Mouse (Mus musculus): ENCODE results near the gene Ahnak2.

The Ahnak2 gene

DNA sequence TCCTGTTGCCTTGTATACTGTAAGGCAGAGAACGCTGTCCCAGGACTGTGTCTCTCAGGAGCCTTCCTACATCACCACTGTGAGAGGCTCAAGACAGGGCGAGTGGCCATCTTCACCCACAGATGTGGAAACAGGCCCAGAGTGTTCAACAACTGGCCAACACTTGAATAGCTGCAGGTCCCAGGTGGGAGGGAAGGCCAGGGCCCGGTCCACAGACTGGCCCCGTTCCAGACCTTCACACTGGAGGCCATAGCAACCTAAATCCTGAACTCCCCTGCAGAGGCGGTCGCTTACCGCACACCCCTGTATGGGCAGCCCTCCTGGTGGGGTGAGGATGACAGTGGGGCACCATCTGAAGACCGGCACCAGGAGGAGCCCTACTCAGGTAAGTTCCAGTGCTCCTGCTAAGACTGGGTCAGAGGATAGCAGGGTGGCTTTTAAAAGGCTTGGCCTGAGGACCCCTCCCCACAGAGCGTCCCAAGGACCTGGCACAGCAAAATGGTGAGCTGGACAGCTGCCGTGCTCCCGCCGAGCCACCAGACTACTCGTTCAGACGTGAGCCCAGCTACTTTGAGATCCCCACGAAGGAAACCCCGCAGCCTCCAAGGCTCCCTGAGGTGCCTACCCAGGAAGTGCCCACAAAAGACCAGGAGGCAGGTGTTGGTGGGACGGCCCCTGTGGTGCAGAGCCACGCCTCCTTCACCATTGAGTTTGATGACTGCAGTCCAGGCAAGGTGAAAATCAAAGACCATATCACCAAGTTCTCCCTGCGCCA, 67.4 kb downstream of the Ahnak2 start:
- no peak for DNase-seq (ENCODE audit: low read depth, low spot score)

DNA sequence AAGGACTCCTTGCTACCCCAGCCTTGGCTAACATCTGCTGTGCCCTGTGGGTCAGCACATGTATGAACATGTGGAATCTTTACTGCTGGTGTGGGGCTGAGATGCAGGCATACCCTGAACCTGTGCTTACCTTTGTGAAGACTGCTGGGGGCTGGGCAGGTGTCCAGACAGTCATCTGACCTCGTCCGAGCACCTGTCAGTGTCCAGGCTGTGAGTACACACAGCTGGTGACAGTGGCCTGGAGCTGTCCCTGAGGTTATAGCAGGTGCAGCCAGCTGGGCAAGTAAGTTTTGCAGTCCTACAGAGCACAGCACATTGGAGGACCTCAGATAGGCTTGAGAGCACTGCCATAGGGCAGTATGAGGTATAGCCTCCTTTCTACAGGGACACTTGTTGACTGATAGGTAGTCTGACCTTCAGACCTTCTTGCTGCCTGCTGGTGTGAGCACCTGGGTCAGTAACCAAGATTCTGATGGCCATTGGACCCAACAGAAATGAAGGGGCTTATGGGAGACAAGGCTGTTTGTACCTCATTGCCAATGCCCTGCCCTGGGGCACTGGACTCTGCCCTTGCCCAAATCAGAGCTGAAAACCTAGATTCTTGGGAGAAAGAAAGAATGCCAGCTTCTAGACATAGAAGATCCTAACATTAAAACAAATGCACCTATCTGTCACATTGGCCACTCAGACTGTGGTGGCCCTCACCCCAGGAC, 68.2 kb downstream of the Ahnak2 start:
- no peak for DNase-seq (ENCODE audit: low read depth, low spot score)

DNA sequence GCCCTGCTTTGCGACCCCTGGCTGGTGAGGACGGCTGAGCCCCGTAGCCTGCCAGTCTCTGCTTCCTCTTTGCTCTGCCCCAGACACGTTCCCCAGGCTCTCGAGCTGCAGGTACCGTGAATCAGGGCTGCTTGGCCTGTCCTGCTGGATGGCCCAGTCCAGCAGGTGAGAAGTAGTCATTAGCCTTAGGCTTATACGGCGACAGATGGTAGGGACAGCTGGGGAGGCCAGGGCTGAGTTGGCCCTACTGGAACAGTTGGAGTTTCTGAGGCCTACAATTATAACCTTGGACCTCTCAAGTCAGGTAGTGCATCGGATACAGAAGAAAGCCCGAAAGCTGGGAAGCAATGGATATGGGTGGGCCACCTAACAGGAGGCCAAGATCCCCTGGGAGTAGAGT, 69.9 kb downstream of the Ahnak2 start:
- DNase-seq (ENCODE audit: low read depth, low spot score): no peak

DNA sequence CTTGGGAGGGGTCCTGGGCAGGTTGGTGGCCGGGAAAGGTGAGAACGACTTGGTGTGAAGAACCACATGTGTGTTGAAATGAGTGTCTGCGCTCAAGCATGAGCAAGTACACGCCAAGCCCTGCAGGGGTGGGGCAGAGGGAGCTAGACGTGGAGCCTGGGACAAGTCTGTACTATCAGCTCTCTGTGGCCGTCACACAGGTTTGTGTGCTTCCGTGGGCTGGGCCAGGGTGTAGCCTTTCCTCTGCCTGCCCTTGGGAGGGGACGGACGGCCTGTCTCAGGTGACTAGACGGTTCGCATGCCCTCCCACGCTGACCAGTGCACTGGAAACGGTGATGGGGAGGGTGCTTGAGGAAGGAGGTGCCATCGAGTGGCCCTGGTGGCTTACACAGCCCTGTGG, 71.6 kb downstream of the Ahnak2 start:
- no peak for DNase-seq (ENCODE audit: low read depth, low spot score)

DNA sequence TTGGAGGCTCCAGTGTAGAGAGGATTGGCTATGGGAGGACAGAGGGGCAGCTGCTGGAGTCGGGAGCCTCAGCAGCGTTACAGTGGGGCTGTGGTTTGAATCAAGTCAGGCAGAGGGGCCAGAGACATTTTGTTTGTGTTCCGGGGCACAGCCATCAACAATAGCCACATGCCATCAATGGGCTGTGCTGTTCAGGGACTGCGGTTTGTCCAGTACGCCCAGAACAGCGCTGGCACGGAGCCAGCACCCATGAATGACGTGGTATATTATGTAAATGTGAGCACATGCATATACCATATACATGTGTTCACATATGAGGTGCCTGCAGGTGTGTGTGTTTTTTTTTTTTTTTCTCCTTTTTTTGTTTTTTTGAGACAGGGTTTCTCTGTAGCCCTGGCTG, 74.7 kb downstream of the Ahnak2 start:
- no peak for DNase-seq (ENCODE audit: low read depth, low spot score)

DNA sequence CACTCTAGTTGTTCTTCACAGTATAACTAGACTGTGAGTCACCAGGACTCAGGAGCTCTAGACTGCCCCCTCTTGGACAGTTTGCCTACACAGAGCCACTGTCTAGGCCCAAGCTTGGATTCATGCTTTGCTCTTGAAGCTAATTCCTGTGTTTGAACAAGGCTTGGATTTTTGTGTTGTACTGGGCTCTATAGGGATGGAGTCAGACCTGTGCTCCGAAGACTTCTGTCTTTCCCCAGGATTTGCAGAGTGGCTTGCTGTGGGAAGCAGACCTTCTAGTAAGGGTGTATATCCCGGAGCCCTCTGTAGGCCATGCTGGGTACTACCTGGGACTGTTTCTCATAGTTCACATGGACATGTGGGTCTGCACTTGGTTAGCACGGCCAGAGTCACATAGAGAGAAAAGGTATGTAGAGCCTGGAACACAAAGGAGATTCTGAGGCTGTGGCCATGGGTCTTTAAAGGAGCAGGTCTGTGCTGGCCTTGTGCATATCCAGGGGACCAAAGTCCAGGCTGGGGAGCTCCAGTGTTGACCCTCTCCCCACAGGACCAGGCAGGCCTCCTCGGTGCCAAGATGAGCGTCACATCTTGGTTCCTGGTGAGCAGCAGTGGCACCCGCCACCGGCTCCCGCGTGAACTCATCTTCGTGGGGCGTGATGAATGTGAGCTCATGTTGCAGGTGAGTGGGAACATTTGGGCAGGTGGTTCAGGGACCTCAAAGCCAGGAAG, 78.2 kb downstream of the Ahnak2 start:
- no peak for DNase-seq (ENCODE audit: low read depth, low spot score)

DNA sequence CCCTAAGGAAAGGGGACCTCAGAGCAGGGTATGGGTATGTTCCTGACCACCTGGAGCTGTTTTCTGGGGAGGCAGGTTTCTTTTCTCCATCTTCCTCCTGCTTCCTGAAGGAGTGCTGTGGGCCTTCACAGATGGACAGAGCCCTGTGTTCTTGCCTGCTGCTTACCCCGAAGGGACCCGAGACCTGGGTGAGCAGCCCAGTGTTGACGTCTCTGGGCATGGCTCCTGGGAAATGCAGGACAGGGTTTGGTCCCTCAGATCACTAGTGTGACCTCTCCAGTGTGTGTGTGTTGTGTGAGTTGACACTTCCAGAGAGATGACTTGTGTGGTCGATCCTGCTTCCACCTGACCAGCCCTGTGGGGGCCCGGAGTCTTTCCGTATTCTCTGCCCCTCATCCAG, 79.0 kb downstream of the Ahnak2 start:
- DNase-seq (ENCODE audit: low read depth, low spot score): no peak

DNA sequence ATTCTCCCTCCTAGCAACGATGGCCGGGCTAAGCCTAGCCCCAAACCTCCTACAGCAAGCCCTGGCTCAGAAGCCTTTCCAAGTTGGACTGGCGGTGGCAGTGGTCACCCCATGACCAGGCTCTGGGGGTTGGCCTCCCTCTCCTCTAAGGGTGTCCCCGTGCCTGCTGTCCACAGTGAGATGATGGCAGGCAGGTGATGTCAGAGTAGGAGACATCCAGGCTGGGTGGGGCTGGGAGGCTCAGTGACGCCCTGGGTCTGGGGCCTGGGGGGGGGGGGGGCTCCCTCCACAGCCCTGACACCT, 79.5 kb downstream of the Ahnak2 start:
- no peak for DNase-seq (ENCODE audit: low read depth, low spot score)

DNA sequence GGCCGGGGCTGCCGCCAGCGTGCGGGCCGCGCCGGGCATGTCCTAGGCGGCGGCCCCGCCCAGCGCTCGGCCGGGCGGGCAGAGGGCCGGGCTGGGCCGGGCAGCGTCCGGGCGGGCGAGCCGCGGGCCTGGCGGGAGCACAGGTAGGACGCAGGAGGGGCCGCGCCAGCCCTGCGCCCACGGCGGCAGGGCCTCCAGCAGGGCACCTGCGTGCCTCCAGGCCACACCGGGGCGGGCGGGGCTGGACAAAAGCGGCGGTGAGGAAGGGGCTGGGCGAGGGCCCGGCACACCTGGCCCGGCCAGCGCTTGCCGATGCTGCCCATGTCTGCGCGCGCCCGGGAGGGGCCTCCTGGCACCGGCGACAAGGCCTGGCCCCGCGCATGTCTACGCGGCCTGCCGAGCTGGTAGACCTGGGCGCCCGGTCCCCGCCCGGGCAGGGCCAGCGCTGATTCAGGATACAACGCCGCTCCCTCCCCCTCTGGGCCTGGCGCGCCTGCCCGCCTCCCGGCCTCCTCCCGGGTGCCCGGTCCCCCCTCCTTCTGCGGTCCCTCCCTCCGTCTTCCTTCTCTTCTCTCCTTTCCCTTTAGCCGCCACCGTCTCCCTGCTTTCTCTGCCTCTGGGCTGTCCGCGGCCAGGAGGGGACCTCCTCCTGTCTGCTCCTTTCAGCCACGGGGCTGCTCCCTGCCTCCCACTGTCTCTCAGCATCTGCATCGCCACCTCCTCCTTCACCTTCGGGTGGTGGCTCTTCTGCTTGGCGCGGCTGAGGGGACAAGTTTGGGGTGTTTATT, 80.0 kb downstream of the Ahnak2 start:
- no peak for DNase-seq (ENCODE audit: low read depth, low spot score)
